Mouse (Mus musculus) urinary bladder, adult 18-20 months (tissue): Measurements from ENCODE around the gene Aunip.

ENCODE experiments used
- DNase-seq, 2 experiments: peaks; one replicate each; pipeline ENCODE4 v3.0.0; 2022; ENCODE audit warnings: low spot score in 2 of 2, mixed read lengths in 2 of 2

The Aunip gene

DNA sequence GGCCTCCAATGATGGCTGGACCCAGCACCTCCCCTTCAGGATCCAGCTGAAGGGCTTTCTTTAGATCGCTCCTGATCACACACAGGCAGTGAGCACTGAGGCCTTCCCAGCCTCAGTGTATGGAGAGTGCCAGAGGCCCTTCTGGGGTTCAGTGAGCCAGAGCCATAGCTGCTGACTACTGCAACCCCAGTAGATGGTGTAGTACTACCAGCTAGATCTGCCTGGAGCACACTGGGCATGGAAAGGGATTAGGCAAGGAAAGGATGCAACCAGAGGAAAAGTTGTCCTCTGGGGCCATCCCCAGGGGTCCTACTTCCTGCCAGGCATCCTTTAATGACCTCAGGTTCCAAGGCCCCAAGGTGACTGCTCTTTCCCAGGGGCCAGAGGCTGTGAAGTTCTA, 42.8 kb downstream of the Aunip start:
- no peak for DNase-seq

DNA sequence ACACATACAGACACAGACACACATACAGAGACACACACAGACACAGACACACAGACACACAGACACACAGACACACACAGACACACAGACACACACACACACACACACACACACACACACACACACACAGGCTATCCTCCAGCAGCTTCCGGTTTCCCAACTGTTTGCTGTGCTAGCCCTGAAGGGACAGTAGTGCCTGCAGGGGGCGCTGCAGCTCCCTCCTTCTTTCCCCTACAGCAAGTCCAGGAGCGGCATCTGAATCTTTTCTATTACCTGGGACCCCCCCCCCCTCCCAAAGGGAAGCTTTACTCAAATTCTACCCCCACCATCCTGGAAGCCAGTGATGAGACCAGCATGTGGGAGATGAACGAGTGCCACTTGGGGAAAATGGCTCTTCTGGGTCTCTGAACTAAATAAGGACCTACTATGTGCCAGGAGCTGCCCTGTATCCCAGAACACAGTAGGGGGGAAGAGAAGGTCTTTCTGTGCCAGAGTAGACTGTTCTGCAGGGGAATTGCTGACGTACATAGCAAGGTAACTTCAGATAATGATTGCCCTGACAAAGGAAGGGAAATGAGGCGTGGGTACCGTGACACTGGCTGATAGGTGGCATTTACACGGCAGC, 45.3 kb downstream of the Aunip start:
- no peak for DNase-seq

DNA sequence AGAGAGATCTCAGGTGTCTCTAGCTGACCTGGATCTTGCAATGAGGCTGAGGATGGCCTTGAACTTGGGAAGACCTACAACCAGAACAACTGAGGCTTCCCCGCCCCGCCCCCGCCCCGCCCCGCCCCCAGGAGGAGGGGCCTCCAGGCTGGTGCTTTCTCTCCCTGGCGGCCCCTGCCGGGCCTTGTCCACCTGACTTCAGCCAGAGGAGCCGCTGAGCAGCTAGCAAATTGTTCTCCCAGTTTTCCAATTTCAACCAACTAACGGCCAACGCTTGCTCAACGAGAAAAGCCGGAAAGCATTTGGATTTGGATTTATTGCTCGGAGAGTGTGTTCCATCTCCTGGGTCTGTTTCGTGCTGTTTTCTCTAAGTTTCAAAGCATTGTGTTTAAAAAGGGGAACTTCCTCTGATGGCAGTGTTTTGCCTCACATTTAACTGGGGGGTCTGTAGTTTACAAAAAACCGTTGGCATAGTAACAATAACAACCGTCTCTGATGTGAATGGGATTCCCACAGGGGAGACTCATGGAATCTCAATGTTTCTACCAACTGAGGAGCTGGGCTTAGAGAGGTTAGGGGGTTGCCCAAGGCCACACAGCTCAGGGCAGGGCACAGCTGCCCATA, 46.9 kb downstream of the Aunip start:
- no peak for DNase-seq

DNA sequence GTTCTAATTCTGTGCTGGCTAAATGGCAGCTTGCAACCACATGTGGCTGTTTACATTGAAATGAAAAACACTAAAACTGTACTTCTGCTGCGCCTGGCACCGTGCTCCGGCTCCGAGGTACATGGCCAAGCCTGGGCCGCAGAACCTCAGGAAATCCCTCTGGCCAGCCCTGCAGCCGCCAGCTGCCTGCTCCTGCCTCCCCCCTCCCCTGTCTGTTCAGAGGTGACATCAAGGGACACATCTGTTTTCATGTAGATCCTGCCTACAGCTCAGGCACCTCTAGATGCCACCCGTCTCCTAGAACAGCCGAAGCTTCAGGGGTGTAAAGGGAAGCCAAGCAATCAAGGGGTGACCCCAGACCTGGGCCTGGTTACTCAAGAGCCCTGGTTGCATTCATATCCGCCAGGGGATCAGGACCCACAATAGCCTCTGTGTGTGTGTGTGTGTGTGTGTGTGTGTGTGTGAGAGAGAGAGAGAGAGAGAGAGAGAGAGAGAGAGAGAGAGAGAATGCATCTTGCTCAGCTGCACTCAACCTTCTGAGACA, 47.8 kb downstream of the Aunip start:
- DNase-seq, result no peak

DNA sequence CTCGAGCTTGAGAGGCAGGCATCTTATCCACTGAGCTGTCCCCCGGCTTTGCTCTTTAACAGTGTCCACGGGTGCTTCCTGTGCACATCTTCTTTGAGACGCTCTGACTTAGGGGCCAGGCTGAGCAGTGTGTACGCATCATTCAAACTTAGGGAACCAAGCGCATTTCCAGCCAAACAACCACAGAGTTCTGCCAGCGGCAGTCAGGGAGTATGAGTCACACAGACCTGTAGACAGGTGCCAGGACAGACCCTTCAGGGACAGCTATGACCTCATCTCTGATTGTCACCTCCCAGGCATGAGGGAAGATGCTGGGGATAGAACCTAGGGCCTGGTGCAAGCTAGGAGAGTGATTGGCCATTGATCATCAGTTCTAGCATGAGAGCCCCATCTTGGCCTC, 48.4 kb downstream of the Aunip start:
- DNase-seq, result no peak

DNA sequence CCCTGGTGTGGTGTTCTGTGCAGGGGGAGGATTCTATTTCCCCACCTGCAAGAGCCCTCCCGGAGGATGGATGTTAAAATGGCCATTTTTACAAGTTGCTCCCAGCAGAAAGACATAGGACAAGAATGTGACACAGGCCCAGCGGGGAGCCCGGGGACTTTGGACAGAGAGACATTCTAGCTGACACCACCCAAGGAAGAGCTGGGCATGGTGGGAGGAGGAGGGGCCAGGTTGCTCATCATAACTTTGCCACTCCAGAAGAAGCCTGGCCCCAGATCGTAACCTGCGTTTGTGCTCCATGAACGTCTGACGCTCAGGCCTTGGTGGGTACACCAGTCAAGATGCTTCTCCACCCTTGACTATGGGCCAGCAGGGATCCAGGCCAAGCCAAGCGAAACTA, 49.9 kb downstream of the Aunip start:
- no peak for DNase-seq

DNA sequence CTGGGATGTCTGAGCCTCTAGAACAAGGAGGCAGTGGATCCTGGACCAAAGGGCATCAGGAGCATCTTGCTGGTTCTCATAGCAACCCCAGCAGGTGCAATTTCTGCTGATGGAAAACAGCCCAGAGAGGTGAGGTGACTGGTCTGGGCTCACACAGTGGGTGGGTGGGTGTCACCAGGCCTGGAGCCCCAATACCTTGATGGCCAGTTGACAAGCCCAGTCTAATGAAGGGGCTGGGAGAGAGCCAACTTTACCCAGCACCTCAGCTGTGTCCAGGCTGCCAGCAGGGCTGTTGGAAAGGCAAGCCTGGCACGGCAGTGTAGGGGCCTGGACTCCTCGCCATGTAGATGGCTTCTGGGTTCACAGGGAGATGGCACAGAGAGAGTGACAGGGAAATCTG, 51.2 kb downstream of the Aunip start:
- no peak for DNase-seq

DNA sequence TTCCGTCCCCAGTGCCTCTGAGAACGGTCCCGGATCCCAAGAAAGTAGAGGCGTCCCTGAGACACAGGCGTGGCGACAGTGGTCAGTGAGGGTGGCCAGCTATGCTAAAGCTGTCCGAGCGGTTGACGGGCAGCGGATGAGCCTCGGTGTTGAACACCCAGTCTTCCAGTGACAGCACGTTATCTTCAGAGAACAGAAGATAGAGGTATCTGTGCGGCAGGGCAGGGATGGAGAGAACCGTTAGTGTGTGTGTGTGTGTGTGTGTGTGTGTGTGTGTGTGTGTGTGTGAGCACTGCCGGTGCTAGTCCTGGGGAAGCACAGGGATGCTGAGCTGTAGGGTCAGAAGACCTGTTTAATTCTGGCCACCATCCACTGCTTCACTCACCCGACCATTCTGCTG, 52.8 kb downstream of the Aunip start:
- no peak for DNase-seq

DNA sequence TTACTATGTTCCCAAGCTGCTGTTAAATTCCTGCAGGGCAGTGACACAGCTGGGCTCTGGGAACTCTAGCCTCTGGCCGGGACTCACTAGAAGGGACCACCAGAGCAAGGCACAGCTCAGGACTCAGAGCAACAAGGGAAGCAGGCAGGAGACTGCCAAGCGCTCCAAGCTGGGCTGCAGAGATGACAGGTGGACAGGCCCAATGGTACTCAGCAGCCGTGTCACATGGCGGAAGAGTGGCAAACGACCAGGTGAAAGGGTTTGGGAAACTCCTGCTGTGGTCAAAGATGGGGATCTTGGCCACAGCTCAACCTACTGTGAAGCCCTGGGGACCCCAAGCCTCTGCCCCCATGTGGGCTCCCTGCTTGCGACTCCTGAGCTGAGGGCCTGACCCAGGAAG, 53.3 kb downstream of the Aunip start:
- no peak for DNase-seq

DNA sequence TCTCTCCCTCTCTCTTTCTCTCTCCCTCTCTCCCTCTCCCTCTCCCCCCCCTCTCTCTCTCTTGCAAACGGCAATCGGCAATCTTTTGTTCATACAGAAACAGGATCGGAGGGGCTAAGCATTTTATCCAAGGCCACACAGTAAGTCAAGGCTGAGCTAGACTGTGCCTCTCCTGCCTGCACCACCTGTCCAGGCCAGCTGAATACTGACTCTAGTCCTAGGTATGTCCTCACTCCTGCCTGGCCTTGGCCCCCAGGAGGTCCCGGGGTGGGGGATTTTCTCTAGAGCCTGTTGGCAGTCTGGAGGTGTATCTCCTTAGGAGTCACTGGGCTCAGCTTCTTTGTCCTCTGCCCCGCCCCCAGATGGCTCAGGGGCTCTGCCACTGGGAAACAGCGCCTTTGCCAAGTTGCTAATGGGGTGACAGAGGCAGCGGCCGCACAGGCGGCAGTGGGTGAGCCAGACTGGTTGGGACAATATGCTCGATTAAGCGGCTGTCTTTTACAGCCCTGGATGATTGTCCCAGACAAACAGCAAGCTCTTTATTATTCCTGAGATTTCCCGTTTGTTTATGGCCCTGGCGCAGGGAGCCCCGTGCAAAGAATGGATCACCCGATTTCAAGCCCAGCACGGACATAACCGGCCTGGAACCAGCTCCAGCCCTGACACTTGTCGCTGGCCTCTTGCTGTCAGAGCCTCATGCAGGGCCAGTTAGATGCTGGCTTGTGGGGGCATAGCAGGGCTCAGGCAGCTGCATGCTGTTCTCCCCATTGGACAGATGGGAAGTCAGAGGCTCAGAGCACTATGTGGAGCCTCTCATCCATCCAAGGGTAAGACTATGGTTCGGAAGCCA, 56.8 kb downstream of the Aunip start:
- no peak for DNase-seq

DNA sequence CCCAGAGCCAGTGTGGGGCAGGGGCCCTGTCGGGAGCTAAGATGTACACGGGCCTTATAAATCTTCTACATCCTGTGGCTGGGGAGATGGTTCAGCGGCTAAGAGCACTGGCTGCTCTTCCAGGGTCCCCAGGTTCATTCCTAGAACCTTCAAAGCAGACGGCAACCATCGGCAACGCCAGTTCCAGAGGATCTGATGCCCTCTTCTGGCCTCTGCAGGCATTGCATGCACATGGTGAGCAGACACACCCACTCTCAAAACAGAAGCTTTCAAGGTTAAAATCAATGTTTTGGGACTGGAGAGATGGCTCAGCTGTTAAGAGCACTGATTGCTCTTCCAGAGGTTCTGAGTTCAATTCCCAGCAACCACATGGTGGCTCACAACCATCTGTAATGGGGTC, 58.4 kb downstream of the Aunip start:
- no peak for DNase-seq

DNA sequence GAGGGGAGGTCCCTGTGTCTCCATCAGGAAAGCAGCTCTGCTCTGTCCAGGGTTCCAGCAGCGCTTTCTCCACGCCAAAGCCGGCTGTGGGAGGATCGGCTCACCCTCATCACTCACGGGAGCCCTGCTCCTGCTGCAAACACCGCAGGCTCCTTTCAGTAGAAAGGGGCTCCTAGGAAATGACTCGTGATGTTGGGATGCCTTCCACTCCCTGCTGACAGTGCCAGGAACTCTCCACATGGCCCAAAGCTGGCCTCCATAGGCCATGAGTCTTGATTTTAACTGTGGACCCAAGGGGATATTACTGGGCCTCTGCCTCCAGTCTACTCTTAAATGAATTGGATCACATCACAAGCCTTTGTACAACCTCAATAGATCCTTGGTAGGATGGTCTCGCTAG, 59.0 kb downstream of the Aunip start:
- DNase-seq, result no peak

DNA sequence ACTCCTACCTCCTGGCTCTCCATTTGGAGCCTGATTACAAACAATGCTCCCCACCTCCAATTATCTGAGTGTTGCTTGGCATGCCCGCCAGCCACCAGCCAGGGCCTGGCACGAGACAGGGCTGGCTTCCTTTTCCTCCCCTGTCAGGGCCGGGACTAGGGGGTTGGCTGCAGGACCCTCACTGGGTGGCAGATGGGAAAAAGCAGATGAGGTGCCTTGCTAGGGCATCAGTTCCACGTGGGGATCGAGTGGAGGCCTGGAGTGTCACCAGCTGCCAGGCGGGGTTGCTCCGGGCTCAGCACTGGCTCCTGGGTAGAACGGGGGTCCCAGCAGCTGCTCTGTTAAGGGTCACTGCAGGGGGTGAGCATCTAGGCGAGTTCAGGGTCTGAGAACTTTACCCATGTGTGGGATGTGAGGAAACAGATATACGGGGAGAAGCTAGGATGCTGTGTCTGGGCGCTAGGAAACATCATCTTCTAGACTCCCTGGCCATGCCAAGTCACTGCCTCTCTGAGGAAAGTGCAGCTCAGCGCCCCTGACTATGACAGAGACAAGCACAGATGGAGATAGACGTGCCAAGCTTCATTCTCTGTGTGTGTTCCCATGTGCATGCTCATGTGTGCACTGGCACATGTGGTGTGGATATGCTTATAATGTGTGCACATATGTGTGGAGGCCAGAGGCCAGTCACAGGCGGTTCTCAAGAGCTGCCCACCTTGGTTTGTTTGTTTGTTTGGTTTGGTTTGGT, 60.1 kb downstream of the Aunip start:
- no peak for DNase-seq

DNA sequence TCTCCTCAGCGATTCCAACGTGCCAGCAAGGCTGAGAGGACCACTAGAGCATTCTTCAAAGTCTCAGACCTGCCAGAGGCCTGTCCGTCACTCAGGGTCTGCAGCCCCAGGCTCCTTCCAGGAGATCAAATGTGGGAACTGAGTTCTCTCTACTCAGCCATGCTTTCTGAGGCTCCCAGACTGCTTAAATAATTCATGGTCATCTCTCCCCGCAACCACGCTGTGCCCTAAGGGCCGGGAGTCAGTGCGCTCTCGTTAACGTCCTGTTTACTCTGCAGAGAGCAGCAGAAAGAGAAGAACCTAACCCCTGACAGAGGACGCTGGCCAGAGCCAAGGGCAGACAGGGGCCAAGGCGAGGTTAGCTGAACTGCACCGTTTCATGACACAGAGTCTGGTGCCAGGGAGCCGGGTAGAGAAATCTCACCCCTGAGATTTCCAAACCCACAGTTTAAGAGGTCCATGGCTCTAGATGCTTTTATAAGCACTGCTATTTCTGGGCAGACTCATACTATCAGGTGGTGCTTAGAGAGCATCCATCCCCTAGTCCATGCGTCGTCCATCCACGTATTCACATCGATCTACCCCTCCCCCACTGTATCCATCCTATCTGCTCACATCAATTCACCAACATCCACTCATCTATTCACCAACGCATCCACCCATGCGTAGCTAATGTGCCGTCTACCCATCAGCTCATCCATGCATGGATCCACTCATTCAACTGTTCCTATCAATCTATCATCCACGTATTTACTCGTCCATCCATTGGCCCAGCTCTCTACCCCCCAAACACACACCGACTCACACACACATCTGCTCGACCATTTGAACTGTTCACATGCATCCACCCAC, 61.9 kb downstream of the Aunip start:
- DNase-seq, result no peak
